Mouse (Mus musculus) CH12.LX (cell line): ENCODE results near the gene Tmem81.

Experiments
- CHD2 ChIP-seq: IDR thresholded peaks from 2 replicates; pipeline ENCODE4 v1.6.1; 2011; ENCODE audit warnings: low read length, improper control_type of control experiment
- CTCF ChIP-seq, 2 experiments: IDR thresholded peaks in 1 of 2; conservative IDR thresholded peaks in 1 of 2; 2 replicates each; pipeline ENCODE4 v1.5.1; 2011 to 2012; ENCODE audit warnings: low read depth in 2 of 2, low read length in 2 of 2, improper control_type of control experiment in 1 of 2, inconsistent platforms in 1 of 2, mild to moderate bottlenecking in 1 of 2, moderate library complexity in 1 of 2
- ELF1 ChIP-seq: IDR thresholded peaks from 2 replicates; pipeline ENCODE4 v1.6.1; 2014; ENCODE audit warnings: low read depth, mild to moderate bottlenecking, inconsistent platforms, low read length, improper control_type of control experiment
- MAFK ChIP-seq: IDR thresholded peaks from 2 replicates; pipeline ENCODE4 v1.6.1; 2011; ENCODE audit warnings: low read length, improper control_type of control experiment; ENCODE audit not compliant: insufficient replicate concordance
- NELFE ChIP-seq: IDR thresholded peaks from 2 replicates; pipeline ENCODE4 v1.6.1; 2011; ENCODE audit warnings: low read depth, low read length, improper control_type of control experiment

- TF ChIP-seq CHD2 (no peak), MAFK (no peak), NELFE (no peak), ELF1 (no peak), CTCF (conservative IDR thresholded peaks at IDR 0.05 in 1 of 2, IDR thresholded peaks at IDR 0.05 in 1 of 2; ENCODE audit: low read depth in 2 of 2, low read length in 2 of 2) (peak in 1 of 2 experiments; percentile 27; a peak in 2 of 4 replicates)
Observed at GRCm38 (mm10) chr1:132469519-132469918, 36.5 kb upstream of the Tmem81 start.
